Mouse (Mus musculus) embryonic facial prominence, embryonic 14.5 days (tissue): ENCODE results near the gene Pilrb1. TPM values are rescaled to one million over a fixed set of nuclear protein-coding genes. Genes with fewer than 3 reads are reported as not detected.
A peak's percentile ranks its signal among the peaks of the same experiment; 100 is the strongest.

Source experiments
- ATAC-seq: fragments of 200-750 bp; cut with Nextera tagmentation; 2 replicates; pipeline ENCODE4 v1.8.0; 2017; ENCODE audit warnings: low read depth, moderate number of reproducible peaks, moderate TSS enrichment
- DNase-seq: peaks from one replicate; pipeline ENCODE4 v3.0.0-alpha.2; 2015; ENCODE audit warnings: low spot score
- H3K27ac ChIP-seq: fragments of 300-500 bp; sonication (generic); replicated peaks from 2 replicates; pipeline ENCODE4 v1.5.1; 2014; ENCODE audit warnings: low read depth, mild to moderate bottlenecking, low read length, moderate library complexity
- H3K27me3 ChIP-seq: fragments of 300-500 bp; sonication (generic); replicated peaks from 2 replicates; pipeline ENCODE4 v1.6.1; 2014; ENCODE audit warnings: low read length; ENCODE audit not compliant: control insufficient read depth, insufficient read depth
- H3K36me3 ChIP-seq: fragments of 300-500 bp; sonication (generic); 2 replicates; pipeline ENCODE4 v1.6.1; 2014; ENCODE audit warnings: low read length, mixed read lengths; ENCODE audit not compliant: control insufficient read depth, insufficient read depth
- H3K4me1 ChIP-seq: fragments of 300-500 bp; sonication (generic); 2 replicates; pipeline ENCODE4 v1.6.1; 2014; ENCODE audit warnings: antibody characterized with exemption, low read length; ENCODE audit not compliant: control insufficient read depth, insufficient read depth
- H3K4me2 ChIP-seq: fragments of 300-500 bp; sonication (generic); 2 replicates; pipeline ENCODE4 v1.6.1; 2014; ENCODE audit warnings: low read depth, mild to moderate bottlenecking, low read length, moderate library complexity, mixed read lengths
- H3K4me3 ChIP-seq: fragments of 300-500 bp; sonication (generic); 2 replicates; pipeline ENCODE4 v1.5.1; 2014; ENCODE audit warnings: low read depth, mild to moderate bottlenecking, low read length
- H3K9ac ChIP-seq: fragments of 300-500 bp; sonication (generic); 2 replicates; pipeline ENCODE4 v1.6.1; 2014; ENCODE audit warnings: low read depth, mild to moderate bottlenecking, low read length, moderate library complexity, mixed read lengths
- H3K9me3 ChIP-seq: fragments of 300-500 bp; sonication (generic); 2 replicates; pipeline ENCODE4 v1.6.1; 2016; ENCODE audit warnings: low read length; ENCODE audit not compliant: control insufficient read depth
- WGBS: fragments of 180-500 bp; shearing (Covaris S2); extraction: QIAGEN DNeasy Blood & Tissue Kit; methylation state at CpG from one replicate; pipeline ENCODE4 v1.1.7; 2014; 5-methylcytosine and 5-hydroxymethylcytosine counted together
- polyA plus RNA-seq: library from polyadenylated mRNA; unstranded; fragments of >200 nt; fragmentation: Nextera tagmentation; extraction: Ambion mirVana; gene quantifications from 2 replicates; pipeline ENCODE4 v1.2.1, GENCODE M21; 2014

Pilrb1 gene
- polyA plus RNA-seq, 1 experiment from 2014 or later, result 0.39 TPM

- ATAC-seq, result no peak
- H3K27ac ChIP-seq, result no peak overlapping the region
- DNase-seq, result no peak
- no peak overlapping the region for H3K4me2 ChIP-seq
- no peaks in the 10 kb centered on the region for H3K9me3 ChIP-seq
- H3K4me3 ChIP-seq, result no peak overlapping the region
- H3K27me3 ChIP-seq, result no peaks in the 10 kb centered on the region
- no peaks in the 10 kb centered on the region for H3K36me3 ChIP-seq
- H3K9ac ChIP-seq, result no peak overlapping the region
- 89% methylated on average over 6 of the region's 6 CpGs for WGBS
- no peaks in the 10 kb centered on the region for H3K4me1 ChIP-seq
Measured at GRCm38 (mm10) chr5:137823455-137824045, 34.4 kb downstream of the Pilrb1 start.

GRCm38 (mm10) chr5:137822602-137823001 is 35.3 kb downstream of the Pilrb1 start:
- WGBS, result 70% methylated on average over 1 of the region's 1 CpGs
- H3K9me3 ChIP-seq, result no peaks in the 10 kb centered on the region
- DNase-seq, result no peak

GRCm38 (mm10) chr5:137822126-137822525 is 35.8 kb downstream of the Pilrb1 start:
- H3K9ac ChIP-seq, result no peak overlapping the region
- ATAC-seq (no peak), DNase-seq (no peak)
- no peak overlapping the region for H3K27ac ChIP-seq
- H3K9me3 ChIP-seq, result no peaks in the 10 kb centered on the region
- 74% methylated on average over 4 of the region's 4 CpGs for WGBS
- no peaks in the 10 kb centered on the region for H3K4me1 ChIP-seq
- no peak overlapping the region for H3K4me3 ChIP-seq
- H3K4me2 ChIP-seq, result no peak overlapping the region
- H3K36me3 ChIP-seq, result no peaks in the 10 kb centered on the region
- H3K27me3 ChIP-seq, result no peaks in the 10 kb centered on the region

More at GRCm38 (mm10) chr5:137822602-137823001, 35.3 kb downstream of the Pilrb1 start:
- no peak for ATAC-seq
- Histone ChIP-seq H3K27ac (no peak overlapping the region), H3K9ac (no peak overlapping the region), H3K4me1 (no peaks in the 10 kb centered on the region), H3K36me3 (no peaks in the 10 kb centered on the region), H3K27me3 (no peaks in the 10 kb centered on the region), H3K4me2 (no peak overlapping the region), H3K4me3 (no peak overlapping the region)

GRCm38 (mm10) chr5:137817466-137818222 is 40.3 kb downstream of the Pilrb1 start:
- no peak overlapping the region for H3K4me2 ChIP-seq
- H3K9me3 ChIP-seq, result no peaks in the 10 kb centered on the region
- no peak overlapping the region for H3K4me3 ChIP-seq
- no peaks in the 10 kb centered on the region for H3K27me3 ChIP-seq
- 72% methylated on average over 4 of the region's 4 CpGs for WGBS
- H3K4me1 ChIP-seq, result no peaks in the 10 kb centered on the region
- no peak overlapping the region for H3K9ac ChIP-seq
- H3K27ac ChIP-seq, result no peak overlapping the region
- H3K36me3 ChIP-seq, result no peaks in the 10 kb centered on the region
- no peak for ATAC-seq
- DNase-seq, result peak; percentile 8

- 93% methylated on average over 5 of the region's 5 CpGs for WGBS
- H3K27ac ChIP-seq, result no peak overlapping the region
- ATAC-seq, result no peak
Measured at GRCm38 (mm10) chr5:137808316-137808715, 49.6 kb downstream of the Pilrb1 start.

GRCm38 (mm10) chr5:137806158-137806557 is 51.7 kb downstream of the Pilrb1 start:
- no peaks in the 10 kb centered on the region for H3K9me3 ChIP-seq
- H3K27ac ChIP-seq, result no peak overlapping the region
- no peaks in the 10 kb centered on the region for H3K27me3 ChIP-seq
- DNase-seq (no peak), ATAC-seq (no peak)
- no peaks in the 10 kb centered on the region for H3K36me3 ChIP-seq
- H3K4me2 ChIP-seq, result no peak overlapping the region
- no peak overlapping the region for H3K9ac ChIP-seq
- no peaks in the 10 kb centered on the region for H3K4me1 ChIP-seq
- WGBS, result 85% methylated on average over 1 of the region's 1 CpGs
- no peak overlapping the region for H3K4me3 ChIP-seq

More at GRCm38 (mm10) chr5:137808316-137808715, 49.6 kb downstream of the Pilrb1 start:
- no peaks in the 10 kb centered on the region for H3K36me3 ChIP-seq
- no peak overlapping the region for H3K9ac ChIP-seq
- DNase-seq, result no peak
- no peaks in the 10 kb centered on the region for H3K4me1 ChIP-seq
- H3K9me3 ChIP-seq, result no peaks in the 10 kb centered on the region
- H3K27me3 ChIP-seq, result no peaks in the 10 kb centered on the region
- no peak overlapping the region for H3K4me3 ChIP-seq
- H3K4me2 ChIP-seq, result no peak overlapping the region

Other genes with a start within 250 kb of the Pilrb1 start
- 242 and 292 TPM in 2 replicates for gene Pcolce, start 244.3 kb downstream of the Pilrb1 start, polyA plus RNA-seq
- 0.10 and 0.25 TPM in 2 replicates for gene Fbxo24, start 229.1 kb downstream of the Pilrb1 start, polyA plus RNA-seq
- gene Lrch4, start 229.0 kb downstream of the Pilrb1 start, polyA plus RNA-seq, result 36.5 and 40.1 TPM in 2 replicates
- 6.4 and 6.6 TPM in 2 replicates for gene Gm20605, start 228.9 kb downstream of the Pilrb1 start, polyA plus RNA-seq
- 6.3 and 7.2 TPM in 2 replicates for gene Sap25, start 216.8 kb downstream of the Pilrb1 start, polyA plus RNA-seq
- 0.14 and 0.21 TPM in 2 replicates for gene Irs3, start 212.4 kb downstream of the Pilrb1 start, polyA plus RNA-seq
- 10.2 and 10.4 TPM in 2 replicates for gene Agfg2, start 173.4 kb downstream of the Pilrb1 start, polyA plus RNA-seq
- gene Nyap1, start 116.5 kb downstream of the Pilrb1 start, polyA plus RNA-seq, result 1.5 TPM in 2 replicates
- gene Tsc22d4, start 112.4 kb downstream of the Pilrb1 start, polyA plus RNA-seq, result 134 and 141 TPM in 2 replicates
- 31.3 and 39.5 TPM in 2 replicates for gene Ppp1r35, start 79.3 kb downstream of the Pilrb1 start, polyA plus RNA-seq
- gene Mepce, start 70.5 kb downstream of the Pilrb1 start, polyA plus RNA-seq, result 12.2 and 15.2 TPM in 2 replicates
- gene Zcwpw1, start 70.3 kb downstream of the Pilrb1 start, polyA plus RNA-seq, result 16.5 and 18.8 TPM in 2 replicates
- gene Pilra, start 21.8 kb downstream of the Pilrb1 start, polyA plus RNA-seq, result 0.71 and 0.78 TPM in 2 replicates
- 0.46 and 0.52 TPM in 2 replicates for gene Pilrb2, start 13.7 kb upstream of the Pilrb1 start, polyA plus RNA-seq
- 0.07 TPM in 1 of 2 replicates, not detected in the other for gene Cyp3a13, start 63.5 kb upstream of the Pilrb1 start, polyA plus RNA-seq
- 0.45 and 0.88 TPM in 2 replicates for gene Gjc3, start 105.0 kb upstream of the Pilrb1 start, polyA plus RNA-seq
- 0.14 TPM in 1 of 2 replicates, not detected in the other for gene Azgp1, start 123.4 kb upstream of the Pilrb1 start, polyA plus RNA-seq
- gene Smok3a, start 163.2 kb upstream of the Pilrb1 start, polyA plus RNA-seq, result not detected in 2 replicates
- not detected in 2 replicates for gene Smok3b, start 163.3 kb upstream of the Pilrb1 start, polyA plus RNA-seq
- not detected in 2 replicates for gene Smok3c, start 195.1 kb upstream of the Pilrb1 start, polyA plus RNA-seq
- gene Zkscan1, start 227.0 kb upstream of the Pilrb1 start, polyA plus RNA-seq, result 23.5 and 25.8 TPM in 2 replicates